Mouse (Mus musculus) kidney, adult 18-20 months (tissue): Measurements from ENCODE around the gene Akt3.

Experiments
- DNase-seq: peaks from one replicate; pipeline ENCODE4 v3.0.0; 2021

Gene Akt3

DNA sequence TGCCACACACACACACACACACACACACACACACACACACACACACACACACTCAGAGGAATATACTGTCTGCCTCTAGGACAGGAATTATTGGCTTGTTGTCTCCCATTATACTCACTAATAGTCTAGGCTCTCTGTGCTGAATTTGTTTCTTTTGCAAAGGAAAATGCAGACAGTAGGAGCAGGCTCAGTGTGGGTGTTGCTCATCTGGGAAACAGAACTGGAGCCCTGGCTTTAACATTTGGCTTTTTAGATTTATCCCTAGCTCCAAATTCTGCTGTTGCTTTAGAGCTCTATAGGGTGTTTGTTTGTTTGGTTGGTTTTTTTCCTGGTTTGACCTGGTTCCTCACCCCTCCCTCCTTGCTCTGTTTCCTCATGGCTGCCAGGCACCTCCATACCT is 278.8 kb downstream of the Akt3 start:
- DNase-seq, result no peak

DNA sequence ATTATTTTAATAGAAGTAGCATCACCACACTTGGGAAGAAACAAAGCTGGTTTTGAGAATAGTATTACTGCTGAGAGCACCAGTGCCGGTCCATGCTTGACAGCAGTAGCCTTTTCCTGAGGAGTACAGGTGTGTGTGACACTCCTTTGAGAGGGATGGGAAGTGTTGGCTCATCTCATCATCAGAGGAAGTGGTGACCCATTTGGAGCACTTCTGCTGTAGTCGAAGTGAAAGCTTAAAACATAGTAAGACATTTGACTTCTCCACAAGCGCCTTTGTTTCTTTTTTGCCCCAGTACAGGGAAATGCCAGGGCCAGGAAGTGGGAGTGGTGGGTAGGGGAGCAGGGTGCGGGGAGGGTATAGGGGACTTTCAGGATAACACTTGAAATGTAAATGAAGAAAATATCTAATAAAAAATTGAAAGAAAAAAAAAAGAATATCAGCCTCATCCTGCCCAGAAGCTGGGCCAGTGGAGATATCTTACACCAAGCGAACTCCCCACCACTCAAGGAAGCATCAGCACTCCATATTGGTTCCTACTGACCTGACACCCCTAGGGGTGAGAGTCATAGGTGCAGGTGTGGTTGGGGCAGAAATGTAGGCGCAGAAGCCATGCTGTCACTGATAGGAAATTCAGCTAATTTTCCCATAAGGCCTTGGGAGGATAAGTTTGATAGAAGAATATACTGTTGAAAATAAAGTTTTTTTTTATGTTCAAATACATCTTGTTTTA is 284.5 kb downstream of the Akt3 start:
- no peak for DNase-seq

GRCm38 (mm10) chr1:176971479-176971797 is 286.6 kb downstream of the Akt3 start:
- no peak for DNase-seq

DNA sequence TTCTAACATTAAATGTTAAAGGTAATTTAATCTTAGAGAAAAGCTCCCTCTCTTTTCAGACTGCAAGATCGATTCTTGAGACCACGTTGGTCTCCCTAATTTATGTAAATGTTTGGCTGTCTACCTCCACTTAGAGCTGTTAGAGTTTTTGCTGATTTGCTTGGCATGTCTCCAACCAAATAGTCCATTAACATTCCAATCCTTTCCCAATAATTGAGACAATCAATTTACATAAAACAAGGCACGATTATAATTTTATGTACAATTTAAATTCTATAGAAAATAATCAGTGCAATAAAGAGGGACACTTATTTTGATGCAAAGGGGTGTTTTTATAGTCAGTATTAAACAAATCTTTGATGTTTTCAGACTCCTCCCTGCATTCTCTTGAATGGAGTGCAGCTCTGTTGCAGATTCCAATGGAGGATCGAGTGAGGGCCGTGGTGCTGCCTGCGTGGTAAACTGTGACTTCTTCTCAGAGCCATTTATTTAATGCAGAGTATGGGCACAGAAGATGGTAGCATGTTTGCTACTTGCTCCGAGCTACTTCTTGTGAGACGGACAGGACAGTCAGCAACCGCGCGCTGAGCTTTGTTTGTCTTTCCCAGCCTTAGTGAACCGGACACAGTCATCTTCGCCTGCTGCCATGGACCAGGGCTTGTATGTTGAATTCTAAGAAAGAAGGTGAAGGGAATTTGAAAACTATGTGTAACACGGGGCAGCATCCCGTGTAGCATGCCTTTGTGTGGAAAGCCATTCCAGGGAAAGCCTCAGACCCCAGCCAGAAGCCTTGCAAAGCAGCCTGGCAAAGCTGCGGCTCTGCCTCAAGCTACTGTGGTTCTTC is 287.1 kb downstream of the Akt3 start:
- DNase-seq, result no peak
